Mouse (Mus musculus): ENCODE measurements around the gene Nsf. TPM values are rescaled to one million over a fixed set of nuclear protein-coding genes. Genes with fewer than 3 reads are reported as not detected.
A peak's percentile ranks its signal among the peaks of the same experiment; 100 is the strongest.

Nsf gene
- polyA plus RNA-seq, 1 experiment, result 297 TPM

GRCm38 (mm10) chr11:103952635-103953031 lies 1.2 kb downstream of the Nsf start:
- H3K4me3 ChIP-seq (ENCODE audit: insufficient read depth, low read depth, low read length), result peak overlapping the region; percentile 41
- TF ChIP-seq CTCF (IDR thresholded peaks at IDR 0.05; ENCODE audit: insufficient read depth, low read depth, low read length), result no peak
- TF ChIP-seq POLR2A (IDR thresholded peaks at IDR 0.05; ENCODE audit: insufficient read depth, low read depth, low read length), result no peak
- H3K4me1 ChIP-seq (ENCODE audit: control insufficient read depth, insufficient read depth, low read length), result peaks cover 3% of the 10 kb centered on the region
- peak overlapping the region; percentile 29; the same call in 1 of the 2 replicates for H3K27ac ChIP-seq (ENCODE audit: insufficient read depth, low read depth, low read length)
- WGBS, result 34% methylated on average over 5 of the region's 5 CpGs

GRCm38 (mm10) chr11:103951106-103951505 lies 2.8 kb downstream of the Nsf start:
- no peak for TF ChIP-seq CTCF (IDR thresholded peaks at IDR 0.05; ENCODE audit: insufficient read depth, low read depth, low read length)
- no peak for TF ChIP-seq POLR2A (IDR thresholded peaks at IDR 0.05; ENCODE audit: insufficient read depth, low read depth, low read length)
- H3K4me3 ChIP-seq (ENCODE audit: insufficient read depth, low read depth, low read length), result peak overlapping the region; percentile 15; the same call in 1 of the 2 replicates
- H3K4me1 ChIP-seq (ENCODE audit: control insufficient read depth, insufficient read depth, low read length), result peaks cover 3% of the 10 kb centered on the region
- no peak overlapping the region for H3K27ac ChIP-seq (ENCODE audit: insufficient read depth, low read depth, low read length)
- 55% methylated on average over 7 of the region's 7 CpGs for WGBS

- TF ChIP-seq CTCF (IDR thresholded peaks at IDR 0.05; ENCODE audit: insufficient read depth, low read depth, low read length) (no peak), POLR2A (IDR thresholded peaks at IDR 0.05; ENCODE audit: insufficient read depth, low read depth, low read length) (no peak)
- 83% methylated on average over 7 of the region's 7 CpGs for WGBS
- Histone ChIP-seq H3K4me3 (ENCODE audit: insufficient read depth, low read depth, low read length) (no peak overlapping the region), H3K27ac (ENCODE audit: insufficient read depth, low read depth, low read length) (no peak overlapping the region), H3K4me1 (ENCODE audit: control insufficient read depth, insufficient read depth, low read length) (peaks cover 3% of the 10 kb centered on the region)
Measured at GRCm38 (mm10) chr11:103948952-103949351, 4.9 kb downstream of the Nsf start.

- 93% methylated on average over 4 of the region's 4 CpGs for WGBS
- no peak overlapping the region for H3K27ac ChIP-seq (ENCODE audit: insufficient read depth, low read depth, low read length)
- peaks cover 13% of the 10 kb centered on the region; the same call in 1 of the 2 replicates for H3K4me1 ChIP-seq (ENCODE audit: control insufficient read depth, insufficient read depth, low read length)
- H3K4me3 ChIP-seq (ENCODE audit: insufficient read depth, low read depth, low read length), result no peak overlapping the region
- TF ChIP-seq CTCF (IDR thresholded peaks at IDR 0.05; ENCODE audit: insufficient read depth, low read depth, low read length) (no peak), POLR2A (IDR thresholded peaks at IDR 0.05; ENCODE audit: insufficient read depth, low read depth, low read length) (no peak)
Measured at GRCm38 (mm10) chr11:103942740-103943139, 11.1 kb downstream of the Nsf start.

GRCm38 (mm10) chr11:103941351-103941750 lies 12.5 kb downstream of the Nsf start:
- 63% methylated on average over 5 of the region's 5 CpGs for WGBS
- TF ChIP-seq CTCF (IDR thresholded peaks at IDR 0.05; ENCODE audit: insufficient read depth, low read depth, low read length), result no peak
- no peak for TF ChIP-seq POLR2A (IDR thresholded peaks at IDR 0.05; ENCODE audit: insufficient read depth, low read depth, low read length)
- Histone ChIP-seq H3K4me1 (ENCODE audit: control insufficient read depth, insufficient read depth, low read length) (peaks cover 16% of the 10 kb centered on the region; the same call in 1 of the 2 replicates), H3K4me3 (ENCODE audit: insufficient read depth, low read depth, low read length) (no peak overlapping the region), H3K27ac (ENCODE audit: insufficient read depth, low read depth, low read length) (no peak overlapping the region)

GRCm38 (mm10) chr11:103940887-103941286 lies 13.0 kb downstream of the Nsf start:
- TF ChIP-seq CTCF (IDR thresholded peaks at IDR 0.05; ENCODE audit: insufficient read depth, low read depth, low read length) (no peak), POLR2A (IDR thresholded peaks at IDR 0.05; ENCODE audit: insufficient read depth, low read depth, low read length) (no peak)
- Histone ChIP-seq H3K27ac (ENCODE audit: insufficient read depth, low read depth, low read length) (no peak overlapping the region), H3K4me3 (ENCODE audit: insufficient read depth, low read depth, low read length) (no peak overlapping the region), H3K4me1 (ENCODE audit: control insufficient read depth, insufficient read depth, low read length) (peaks cover 16% of the 10 kb centered on the region; the same call in 1 of the 2 replicates)
- WGBS, result 61% methylated on average over 6 of the region's 6 CpGs

GRCm38 (mm10) chr11:103937976-103938728 lies 15.7 kb downstream of the Nsf start:
- Histone ChIP-seq H3K4me3 (ENCODE audit: insufficient read depth, low read depth, low read length) (no peak overlapping the region), H3K27ac (ENCODE audit: insufficient read depth, low read depth, low read length) (no peak overlapping the region), H3K4me1 (ENCODE audit: control insufficient read depth, insufficient read depth, low read length) (peaks cover 16% of the 10 kb centered on the region; the same call in 1 of the 2 replicates)
- TF ChIP-seq POLR2A (IDR thresholded peaks at IDR 0.05; ENCODE audit: insufficient read depth, low read depth, low read length) (no peak), CTCF (IDR thresholded peaks at IDR 0.05; ENCODE audit: insufficient read depth, low read depth, low read length) (no peak)
- WGBS, result 89% methylated on average over 25 of the region's 25 CpGs

GRCm38 (mm10) chr11:103937451-103937850 lies 16.4 kb downstream of the Nsf start:
- no peak for TF ChIP-seq CTCF (IDR thresholded peaks at IDR 0.05; ENCODE audit: insufficient read depth, low read depth, low read length)
- no peak for TF ChIP-seq POLR2A (IDR thresholded peaks at IDR 0.05; ENCODE audit: insufficient read depth, low read depth, low read length)
- H3K4me1 ChIP-seq (ENCODE audit: control insufficient read depth, insufficient read depth, low read length), result peaks cover 16% of the 10 kb centered on the region; the same call in 1 of the 2 replicates

GRCm38 (mm10) chr11:103935717-103936116 lies 18.1 kb downstream of the Nsf start:
- 42% methylated on average over 2 of the region's 2 CpGs for WGBS
- TF ChIP-seq CTCF (IDR thresholded peaks at IDR 0.05; ENCODE audit: insufficient read depth, low read depth, low read length), result no peak
- no peak for TF ChIP-seq POLR2A (IDR thresholded peaks at IDR 0.05; ENCODE audit: insufficient read depth, low read depth, low read length)
- Histone ChIP-seq H3K27ac (ENCODE audit: insufficient read depth, low read depth, low read length) (no peak overlapping the region), H3K4me1 (ENCODE audit: control insufficient read depth, insufficient read depth, low read length) (peaks cover 9% of the 10 kb centered on the region; the same call in 1 of the 2 replicates), H3K4me3 (ENCODE audit: insufficient read depth, low read depth, low read length) (no peak overlapping the region)

More at GRCm38 (mm10) chr11:103937451-103937850, 16.4 kb downstream of the Nsf start:
- Histone ChIP-seq H3K4me3 (ENCODE audit: insufficient read depth, low read depth, low read length) (no peak overlapping the region), H3K27ac (ENCODE audit: insufficient read depth, low read depth, low read length) (no peak overlapping the region)
- 51% methylated on average over 9 of the region's 9 CpGs for WGBS

Data from olfactory bulb, adult 2 months (tissue).